Mouse (Mus musculus) thymus, adult 18-20 months (tissue): ENCODE results near the gene Pygo2.

Experiments used
- DNase-seq, 2 experiments: peaks; one replicate each; pipeline ENCODE4 v3.0.0; 2022; ENCODE audit warnings: mixed read lengths in 2 of 2

Pygo2 gene

GRCm38 (mm10) chr3:89393605-89394004 lies 36.4 kb upstream of the Pygo2 start:
- peak; percentile 75 to 82 for DNase-seq

GRCm38 (mm10) chr3:89394006-89394893 lies 35.8 kb upstream of the Pygo2 start, which contains the start of gene Zbtb7b:
Gene Zbtb7b (minus strand): TSS chr3:89394776.
- DNase-seq = peak in 1 of 2 experiments; percentile 48

- DNase-seq = no peak
These were observed 35.1 kb upstream of the Pygo2 start for GRCm38 (mm10) chr3:89394894-89395256.

- no peak for DNase-seq
These were observed 34.6 kb upstream of the Pygo2 start for GRCm38 (mm10) chr3:89395419-89395805.

GRCm38 (mm10) chr3:89395806-89396653 lies 34.0 kb upstream of the Pygo2 start:
- peak; percentile 71 to 81 for DNase-seq

- no peak for DNase-seq
These were observed 33.4 kb upstream of the Pygo2 start for GRCm38 (mm10) chr3:89396654-89397005.

- DNase-seq = no peak
These were observed 28.7 kb upstream of the Pygo2 start for GRCm38 (mm10) chr3:89401329-89401728.

GRCm38 (mm10) chr3:89402693-89403092 lies 27.3 kb upstream of the Pygo2 start, which contains the start of gene Lenep:
Gene Lenep (minus strand): TSS chr3:89402793.
- no peak for DNase-seq

GRCm38 (mm10) chr3:89406887-89407286 lies 23.1 kb upstream of the Pygo2 start:
- no peak for DNase-seq

- no peak for DNase-seq
These were observed 21.6 kb upstream of the Pygo2 start for GRCm38 (mm10) chr3:89408448-89408847.

- no peak for DNase-seq
These were observed 20.3 kb upstream of the Pygo2 start for GRCm38 (mm10) chr3:89409701-89410100.

- DNase-seq = no peak
These were observed 19.1 kb upstream of the Pygo2 start for GRCm38 (mm10) chr3:89410864-89411263.

- peak; percentile 92 to 99 for DNase-seq
These were observed 18.3 kb upstream of the Pygo2 start, which contains the start of gene Flad1 for GRCm38 (mm10) chr3:89411490-89412393. Gene Flad1 (minus strand): TSS chr3:89411870.

GRCm38 (mm10) chr3:89416158-89416557 lies 13.9 kb upstream of the Pygo2 start:
- DNase-seq = no peak

- DNase-seq = no peak
These were observed 12.9 kb upstream of the Pygo2 start for GRCm38 (mm10) chr3:89417131-89417530.

- no peak for DNase-seq
These were observed 12.2 kb upstream of the Pygo2 start for GRCm38 (mm10) chr3:89417840-89418169.

GRCm38 (mm10) chr3:89418170-89418860 lies 11.7 kb upstream of the Pygo2 start, which contains the start of the genes Cks1b and Shc1:
Gene Cks1b (minus strand): TSS chr3:89418383.
Gene Shc1 (plus strand): TSS chr3:89418443.
- peak; percentile 91 to 97 for DNase-seq

GRCm38 (mm10) chr3:89418861-89419250 lies 11.2 kb upstream of the Pygo2 start:
- DNase-seq = peak in 1 of 2 experiments; percentile 32

GRCm38 (mm10) chr3:89419571-89419970 lies 10.4 kb upstream of the Pygo2 start:
- no peak for DNase-seq

GRCm38 (mm10) chr3:89419981-89420380 lies 10.0 kb upstream of the Pygo2 start:
- DNase-seq = no peak

- DNase-seq = no peak
These were observed 9.6 kb upstream of the Pygo2 start for GRCm38 (mm10) chr3:89420421-89420820.
